Mouse (Mus musculus) monocyte, adult 5-6 weeks (primary cell): ENCODE results near the gene Atp6v0a4. TPM values are rescaled to one million over a fixed set of nuclear protein-coding genes. Genes with fewer than 3 reads are reported as not detected.

Experiments used
- ATAC-seq: fragments of 153-309, 156-312 bp; replicated peaks from 2 replicates; pipeline ENCODE4 v1.8.0; 2017; ENCODE audit warnings: mild to moderate bottlenecking; ENCODE audit not compliant: low TSS enrichment, insufficient number of reproducible peaks, severe bottlenecking, poor library complexity, low FRiP score
- total RNA-seq: library from RNA; stranded (forward); fragments of 200-1000, 200-491, 200-594 nt; gene quantifications from 3 replicates; pipeline ENCODE4 v1.2.3, GENCODE M21; 2017

Atp6v0a4 gene
- total RNA-seq, 1 experiment from 2014 or later = not detected

DNA sequence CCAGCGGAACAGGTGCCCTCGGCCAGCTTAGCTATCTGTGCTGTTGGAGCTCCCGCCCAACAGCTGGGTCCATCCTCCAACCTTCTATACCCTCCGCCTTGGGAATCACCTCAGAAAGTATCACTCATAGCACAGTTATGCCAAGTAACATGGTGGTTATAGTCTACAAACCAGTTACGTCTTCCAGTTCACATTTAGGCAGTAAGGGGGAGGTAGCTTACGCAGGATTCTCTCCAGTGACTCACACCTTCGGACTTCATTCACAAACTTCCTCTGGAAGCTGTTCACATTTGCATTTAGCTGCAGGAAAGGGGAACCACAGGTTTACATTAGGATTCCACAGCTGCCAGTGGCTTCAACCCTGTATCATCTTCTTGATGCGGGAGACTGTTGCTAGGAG is 31.8 kb downstream of the Atp6v0a4 start:
- ATAC-seq = no peak

DNA sequence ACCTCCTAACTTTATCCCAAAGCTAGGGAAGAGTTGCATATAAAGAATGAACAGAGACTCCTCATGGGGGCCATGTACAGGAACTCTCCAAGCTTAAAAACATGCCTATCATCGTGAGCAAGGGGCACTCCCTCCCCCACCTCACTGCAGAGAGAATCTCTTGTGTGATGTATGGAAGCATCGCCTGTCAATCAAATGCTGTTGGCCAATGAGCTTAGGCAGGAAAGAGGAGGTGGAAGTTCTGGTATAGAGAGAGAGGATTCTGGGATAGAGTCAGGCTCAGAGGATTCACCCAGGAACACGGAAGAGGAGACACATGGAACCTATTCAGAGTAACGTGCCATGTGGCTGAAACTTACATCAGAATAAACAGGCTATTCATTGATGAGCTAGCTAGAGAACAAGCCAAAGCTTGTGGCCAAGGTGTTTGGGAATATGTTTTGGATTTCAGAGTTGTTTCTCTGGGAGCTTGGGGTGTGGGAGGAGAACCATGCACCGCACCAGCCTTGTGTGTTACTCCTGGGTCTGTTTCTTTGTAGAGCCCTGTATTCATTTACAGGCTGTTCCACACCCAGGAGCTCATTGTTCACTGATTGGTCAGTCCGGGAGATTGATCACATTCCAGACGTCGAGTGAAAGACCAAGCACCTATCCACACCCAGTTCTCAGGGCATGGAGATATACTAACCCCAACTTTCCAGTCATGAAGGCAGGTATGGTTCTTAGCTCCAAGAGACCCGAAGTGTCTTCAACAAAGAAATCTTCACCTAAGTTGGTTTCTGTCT is 37.0 kb downstream of the Atp6v0a4 start:
- ATAC-seq = no peak

DNA sequence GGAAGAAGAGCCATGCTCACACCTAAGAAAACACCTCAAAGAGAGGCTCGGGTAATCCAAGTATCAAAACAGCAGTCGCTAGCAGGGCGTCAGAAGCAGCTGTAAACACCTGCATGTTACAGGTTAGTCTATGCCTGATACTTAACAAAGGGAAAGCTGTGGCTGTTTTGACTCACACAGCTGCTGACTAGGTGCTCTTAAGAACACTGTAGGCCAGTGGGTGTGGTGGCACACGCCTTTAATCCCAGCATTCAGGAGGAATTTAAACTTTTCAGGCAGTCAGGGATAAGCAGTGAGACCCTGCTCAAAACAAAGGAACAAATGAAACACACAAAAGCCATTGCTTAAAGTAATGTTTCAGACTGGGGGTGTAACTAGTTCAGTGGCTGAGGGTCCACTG is 41.2 kb downstream of the Atp6v0a4 start:
- no peak for ATAC-seq

DNA sequence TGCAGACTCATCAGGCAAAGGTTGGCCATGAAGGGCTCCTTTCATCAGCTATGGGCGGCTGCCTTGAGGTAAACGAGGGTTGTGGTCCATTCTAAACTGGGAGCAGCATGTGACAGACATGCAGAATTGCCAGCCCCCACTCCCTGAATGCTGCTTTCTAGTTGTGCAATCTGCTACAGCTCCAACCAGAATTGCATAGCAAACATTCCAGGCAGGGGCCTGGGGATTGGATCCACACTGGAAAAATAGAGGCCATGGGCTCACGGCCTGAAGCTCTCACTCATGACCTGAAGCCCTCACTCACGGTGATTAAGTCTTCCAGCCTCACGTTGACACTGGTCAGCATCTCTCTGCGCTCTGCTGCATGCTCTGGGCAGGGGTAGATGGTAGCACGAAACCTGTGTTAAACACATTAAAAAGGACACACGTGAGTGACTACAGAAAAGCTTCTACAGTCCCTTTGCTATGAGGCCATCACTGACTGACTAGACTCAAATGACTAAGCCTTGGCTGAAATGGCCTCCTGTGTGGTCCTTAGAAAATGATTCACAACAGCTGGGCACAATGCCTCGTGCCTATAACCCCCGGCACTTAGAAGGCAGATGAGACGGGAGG is 42.6 kb downstream of the Atp6v0a4 start:
- no peak for ATAC-seq

DNA sequence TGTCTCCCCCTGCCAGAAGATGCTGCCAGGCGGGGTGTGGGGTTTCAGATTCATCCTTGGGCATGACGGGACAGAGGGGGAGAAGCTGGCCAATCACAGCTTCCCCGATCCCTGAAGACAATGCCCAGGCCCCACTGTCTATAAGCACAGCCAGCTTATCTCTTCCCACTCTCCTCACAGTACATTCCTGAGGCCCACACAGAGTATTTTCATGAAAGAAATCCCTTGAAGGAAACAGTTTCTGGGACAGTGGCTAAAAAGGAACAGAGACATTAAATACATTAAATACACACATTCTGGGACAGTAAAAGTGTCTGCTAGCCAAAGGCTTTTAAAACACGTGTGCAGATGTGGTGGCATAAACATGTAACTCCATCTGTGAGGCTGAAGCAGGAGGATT is 44.0 kb downstream of the Atp6v0a4 start:
- ATAC-seq = no peak

DNA sequence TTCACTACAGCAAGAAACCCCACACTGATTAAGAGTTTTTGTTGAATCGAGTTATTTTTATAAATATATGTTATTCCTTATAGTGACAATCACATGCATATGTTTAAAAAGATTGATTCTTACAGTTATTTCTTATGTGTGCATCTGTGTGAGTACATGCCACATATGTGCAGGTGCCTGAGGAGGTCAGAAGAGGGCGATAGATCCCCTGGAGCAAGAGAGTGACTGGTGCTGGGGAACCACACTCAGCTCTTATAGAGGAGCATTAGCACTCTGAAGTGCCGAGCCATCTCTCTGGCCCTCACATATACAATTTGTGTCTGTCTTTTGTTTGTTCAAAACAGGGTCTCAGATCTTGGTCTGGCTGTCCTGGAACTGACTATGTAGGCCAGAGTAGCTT is 50.8 kb downstream of the Atp6v0a4 start:
- ATAC-seq = no peak

DNA sequence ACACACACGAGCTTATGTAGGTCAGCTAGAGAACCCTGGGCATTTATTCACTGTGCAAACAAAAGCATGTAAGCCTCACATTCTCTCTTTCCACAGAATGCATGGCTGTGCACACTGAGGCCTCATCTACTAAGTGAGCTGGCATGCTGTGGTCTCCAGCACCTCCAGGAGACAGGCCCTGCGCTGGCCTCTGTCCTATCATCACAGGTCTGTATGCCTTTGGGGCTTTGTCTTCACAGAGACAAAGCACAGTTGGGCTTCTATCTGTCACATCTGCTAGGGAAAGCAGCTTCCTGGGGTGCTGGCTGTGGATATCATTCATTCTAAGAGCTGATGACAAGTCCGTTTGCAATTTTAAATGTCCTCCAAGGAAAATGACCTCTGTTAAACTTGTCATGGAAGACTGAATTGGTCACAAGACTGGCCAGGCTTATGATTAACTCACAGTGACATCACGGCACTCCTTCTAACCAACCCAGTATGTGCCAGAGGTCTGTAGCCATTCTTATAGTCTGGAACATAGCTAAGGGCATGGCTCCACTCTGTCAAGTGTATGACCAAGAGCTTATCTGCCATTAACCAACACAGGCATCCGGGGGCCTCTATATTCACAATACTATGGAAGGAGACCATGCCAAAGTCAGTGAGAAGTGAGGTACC is 52.1 kb downstream of the Atp6v0a4 start:
- no peak for ATAC-seq

DNA sequence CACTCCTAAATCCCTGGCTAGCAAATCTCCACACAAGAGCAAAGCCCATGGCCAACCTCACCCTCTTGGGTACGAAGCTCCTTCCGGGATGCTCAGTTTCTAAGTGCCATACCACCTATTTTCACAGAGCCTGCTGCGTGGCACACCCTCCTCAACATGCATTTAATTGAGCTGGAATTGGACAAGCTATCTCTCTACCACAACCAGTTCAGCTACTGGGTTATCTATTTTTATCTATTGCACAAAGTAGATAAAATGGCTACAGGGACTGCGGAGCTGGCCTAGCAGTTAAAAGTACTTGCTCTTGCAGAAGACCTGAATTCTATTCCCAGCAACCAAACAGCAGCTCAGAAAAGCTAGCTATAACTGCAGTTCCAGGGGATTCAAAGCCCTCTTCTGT is 53.1 kb downstream of the Atp6v0a4 start:
- ATAC-seq = no peak

DNA sequence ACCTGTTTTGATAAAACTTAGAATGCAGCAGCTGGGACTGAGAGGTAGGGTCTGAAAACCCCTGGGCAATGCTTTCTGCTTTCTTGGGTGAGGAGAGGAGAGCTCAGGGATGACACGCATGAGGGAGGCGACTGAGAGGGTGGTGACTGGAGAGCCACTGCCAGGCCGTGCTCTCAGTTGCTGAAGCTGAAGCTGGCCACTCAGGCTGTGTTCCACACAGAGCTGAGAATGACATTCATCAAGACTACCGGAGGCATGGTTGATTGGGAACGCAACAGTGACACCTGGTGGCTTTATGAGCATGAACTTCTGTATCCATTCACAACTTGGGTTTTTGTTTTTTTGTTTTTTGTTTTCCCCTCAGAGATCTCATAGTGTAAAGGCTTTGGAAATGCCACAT is 58.2 kb downstream of the Atp6v0a4 start:
- ATAC-seq = peak; percentile 85

DNA sequence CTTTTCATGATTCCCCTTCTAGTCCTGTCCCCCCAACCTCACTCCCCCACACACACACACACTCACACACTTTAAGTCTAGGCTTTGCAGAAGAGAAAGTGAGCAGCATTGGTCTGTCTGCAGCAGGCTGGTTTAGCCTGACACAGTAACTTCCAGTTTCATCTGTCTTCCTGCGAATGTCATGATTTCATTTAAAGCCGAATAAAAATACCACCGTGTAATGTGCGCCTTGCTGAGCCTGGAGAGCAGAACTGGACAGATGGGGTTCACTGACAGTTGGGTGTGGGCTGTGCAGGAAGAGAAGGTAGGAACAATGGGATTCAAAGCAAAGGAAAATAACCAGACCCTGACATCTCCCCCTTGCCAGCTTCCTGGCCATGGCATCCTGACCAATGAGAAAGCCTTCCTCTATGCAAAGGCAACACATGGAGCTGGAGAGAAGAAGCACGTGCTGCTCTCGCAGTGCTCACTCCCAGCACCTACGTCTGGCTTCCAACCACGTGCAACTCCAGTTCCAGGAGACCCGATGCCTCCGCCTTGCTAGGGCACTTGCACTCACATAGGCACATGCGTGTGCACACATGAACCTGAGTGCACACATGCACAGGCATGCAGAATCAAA is 58.8 kb downstream of the Atp6v0a4 start:
- 0 out of 2 replicates have a peak, but pooled peaks have one; percentile 19 for ATAC-seq

DNA sequence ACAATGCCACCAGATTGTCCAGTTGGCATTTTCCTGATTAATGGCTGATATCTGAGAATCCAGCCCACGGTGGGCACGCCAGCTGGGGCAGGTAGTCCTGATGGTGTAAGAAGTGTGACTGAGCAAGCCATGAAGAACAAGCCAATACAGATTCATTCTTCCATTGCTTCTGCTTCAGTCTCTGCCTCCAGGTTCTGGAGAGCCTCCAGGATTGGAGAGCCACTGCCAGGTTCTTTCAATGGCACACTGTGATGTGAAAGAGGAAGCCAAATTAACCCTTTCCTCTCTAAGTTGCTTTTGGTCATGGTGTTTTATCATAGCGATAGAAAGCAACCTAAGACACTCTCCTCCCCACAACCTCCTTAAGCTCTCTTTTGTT is 59.3 kb downstream of the Atp6v0a4 start:
- no peak for ATAC-seq

DNA sequence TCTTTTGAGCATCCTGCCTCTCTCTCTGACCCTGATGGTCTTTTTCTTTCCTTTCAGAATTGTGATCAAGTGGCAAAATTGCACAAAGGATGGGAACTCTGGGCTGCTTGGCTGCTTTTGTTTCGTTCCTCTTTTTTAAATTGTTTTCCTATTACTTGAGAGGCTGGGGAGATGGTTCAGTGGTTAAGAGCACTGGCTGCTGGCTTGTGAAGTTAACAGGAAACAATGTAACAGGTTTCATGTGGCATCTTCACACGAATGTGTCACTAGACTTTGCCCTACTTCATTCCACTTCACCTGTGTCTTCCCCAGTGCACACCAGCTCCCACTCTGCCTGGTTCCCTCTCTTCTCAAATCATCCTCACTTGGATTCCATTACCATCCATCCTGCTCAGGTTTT is 59.8 kb downstream of the Atp6v0a4 start:
- ATAC-seq = no peak

DNA sequence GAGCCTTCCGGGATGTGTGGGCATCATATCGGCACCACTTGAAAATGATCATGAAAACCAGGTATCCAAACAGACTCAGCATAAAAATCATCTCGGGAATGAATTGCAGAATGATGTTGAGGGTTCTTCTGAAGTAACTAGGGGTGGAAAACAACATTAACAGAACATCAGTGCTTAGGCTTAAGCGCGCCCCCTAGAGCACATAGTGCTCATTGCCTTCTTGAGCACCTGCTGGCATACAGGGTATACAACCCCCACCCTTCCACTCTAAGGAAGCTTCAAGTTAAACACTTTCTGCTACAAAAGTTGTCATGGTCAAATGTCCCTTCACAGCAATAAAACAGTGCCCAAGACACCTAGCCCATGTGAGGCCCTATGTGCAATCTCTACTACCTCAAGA is 65.6 kb downstream of the Atp6v0a4 start:
- no peak for ATAC-seq

DNA sequence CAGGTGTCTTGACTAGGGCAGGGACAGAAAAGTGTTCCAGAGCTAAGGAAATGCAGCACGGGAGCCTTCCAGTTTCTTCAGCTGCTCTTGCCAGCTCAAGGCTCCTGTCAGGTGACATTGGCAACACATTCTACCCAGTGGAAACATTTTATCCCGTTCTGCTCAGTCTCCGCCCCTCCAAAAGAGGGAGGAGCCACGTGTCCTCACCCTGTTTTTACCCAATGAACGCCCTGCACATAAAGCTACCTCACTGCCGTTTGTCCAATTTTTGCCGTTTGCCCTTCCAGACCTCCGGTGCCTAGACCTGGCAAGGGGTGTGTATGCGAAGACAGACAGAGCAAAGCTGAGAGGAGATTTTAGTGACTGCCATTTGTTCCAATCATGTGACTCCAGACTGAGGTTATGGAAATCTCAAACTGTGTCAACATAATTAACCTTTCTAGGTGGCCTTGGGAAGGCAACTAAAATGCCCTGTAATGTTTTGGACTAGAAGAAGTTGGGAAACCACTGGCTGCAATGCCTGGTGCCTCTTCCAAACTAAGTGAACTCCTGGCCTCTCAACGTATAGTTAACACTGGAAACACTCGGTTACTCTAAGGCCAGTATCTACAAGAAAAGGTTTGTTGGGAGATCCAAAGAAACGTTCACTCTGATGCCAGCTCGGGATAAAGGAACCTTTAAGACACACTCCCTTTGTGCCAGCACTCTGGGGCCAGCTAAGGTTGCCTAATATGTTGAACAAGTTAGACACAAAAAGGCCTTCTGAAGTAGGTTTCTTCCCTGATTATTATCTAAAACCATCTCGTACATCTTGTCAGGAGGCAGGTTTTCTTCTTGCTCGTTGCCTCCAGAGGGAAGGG is 68.7 kb downstream of the Atp6v0a4 start:
- ATAC-seq = no peak

DNA sequence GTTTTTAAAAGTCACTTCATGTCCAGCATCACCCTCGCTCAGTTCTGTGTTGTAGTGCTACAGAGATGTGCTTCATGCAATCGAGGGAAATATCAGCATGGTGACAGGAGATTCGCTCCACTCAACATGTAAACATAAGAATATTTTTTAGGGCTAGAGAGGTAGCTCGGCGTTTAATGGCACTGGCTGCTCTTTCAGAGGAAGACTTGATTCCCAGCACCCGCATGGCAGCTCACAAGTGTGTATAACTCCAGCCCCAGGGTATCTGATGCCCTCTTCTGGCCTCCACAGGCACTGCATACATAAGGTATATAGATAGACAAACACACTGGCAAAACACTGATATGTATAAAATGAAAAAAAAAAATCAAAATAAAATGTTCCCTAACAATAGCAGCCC is 74.8 kb downstream of the Atp6v0a4 start:
- ATAC-seq = no peak

DNA sequence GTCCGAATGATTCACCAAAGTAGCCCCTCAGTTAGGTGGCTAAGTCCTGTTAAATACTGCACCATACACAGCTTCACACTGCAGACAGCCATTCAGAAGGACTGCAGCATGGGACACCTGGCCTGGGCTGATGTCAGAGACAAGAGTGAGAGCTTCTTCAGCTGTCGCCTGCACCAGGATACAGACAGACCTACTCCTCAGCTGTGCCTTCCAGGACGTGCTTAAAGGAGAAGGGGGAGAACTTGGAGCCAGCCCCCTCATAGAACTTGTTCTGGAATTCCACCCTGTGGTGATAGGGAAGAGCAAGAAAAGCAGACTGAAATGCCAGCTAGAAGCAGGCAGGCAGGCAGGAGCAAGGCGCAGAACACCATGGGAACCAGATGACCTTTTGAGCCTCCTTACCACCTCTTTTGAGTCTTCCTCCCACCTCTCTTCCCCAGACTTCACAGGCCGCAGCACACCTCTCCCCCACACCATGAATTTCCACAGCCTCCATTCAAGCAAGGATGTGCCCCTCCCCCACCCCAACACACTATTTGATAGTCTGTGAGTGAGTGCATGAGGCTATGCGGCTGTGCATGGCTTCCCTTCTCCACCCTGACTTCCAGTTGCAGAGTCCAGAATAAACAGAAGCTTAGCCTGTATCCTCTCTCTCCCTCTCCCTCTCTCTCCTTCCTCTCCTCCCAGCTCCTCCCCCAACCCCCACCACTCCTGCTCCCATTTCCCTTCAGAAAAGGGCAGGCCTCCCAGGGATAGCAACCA is 75.4 kb downstream of the Atp6v0a4 start:
- no peak for ATAC-seq

DNA sequence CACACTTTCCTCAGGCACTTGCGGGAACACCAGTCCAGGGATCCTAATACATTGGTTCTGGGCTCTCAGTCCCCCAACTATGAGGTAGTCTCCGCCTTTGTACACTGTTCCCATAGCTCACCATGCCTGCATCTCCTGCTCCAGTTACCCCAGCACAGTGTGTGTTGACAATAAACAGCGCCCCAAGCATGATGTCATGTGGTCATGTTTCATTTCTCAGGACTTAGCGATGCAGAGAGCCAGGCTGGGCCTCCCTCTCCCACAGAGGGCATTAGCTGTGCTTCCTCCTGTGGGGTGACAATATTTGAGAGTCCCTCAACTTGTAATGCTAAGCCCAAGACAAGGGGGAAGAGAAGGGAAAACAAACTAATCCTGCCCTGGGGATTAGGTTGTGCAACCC is 76.4 kb downstream of the Atp6v0a4 start:
- ATAC-seq = no peak

DNA sequence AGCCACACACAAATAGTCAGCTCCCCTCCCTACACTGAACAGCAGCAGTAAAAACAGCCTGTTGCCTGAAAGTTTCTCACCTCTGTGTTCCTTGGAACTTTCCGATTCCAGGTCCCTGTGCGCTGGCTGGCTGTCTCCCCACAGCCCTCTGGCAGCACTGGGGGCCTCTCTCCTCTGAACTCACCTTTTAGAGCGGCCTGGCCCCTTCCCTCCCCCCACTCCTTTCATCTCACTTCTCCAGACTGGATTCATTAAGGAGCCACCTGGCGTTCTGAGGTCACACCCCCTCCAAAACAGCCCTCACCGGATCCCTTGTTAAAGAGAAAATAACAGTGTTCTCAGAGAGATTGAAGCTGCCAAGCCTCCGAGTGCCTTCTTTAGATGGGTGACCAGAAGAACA is 77.5 kb downstream of the Atp6v0a4 start, which contains the start of gene Svopl:
Gene Svopl (minus strand): TSS at position 159 of the 400 bp plus-strand sequence.
- ATAC-seq = no peak
